Mouse (Mus musculus): ENCODE measurements around the gene Zfp1.

Zfp1 gene

GRCm38 (mm10) chr8:111714295-111714694 lies 71.1 kb downstream of the Zfp1 start:
- no peak for DNase-seq (ENCODE audit: low read depth)

GRCm38 (mm10) chr8:111715514-111715913 lies 72.3 kb downstream of the Zfp1 start:
- no peak for DNase-seq (ENCODE audit: low read depth)

GRCm38 (mm10) chr8:111716603-111717487 lies 73.6 kb downstream of the Zfp1 start:
- DNase-seq (ENCODE audit: low read depth): no peak

GRCm38 (mm10) chr8:111717488-111717792 lies 74.2 kb downstream of the Zfp1 start:
- DNase-seq (ENCODE audit: low read depth): no peak

GRCm38 (mm10) chr8:111717866-111718265 lies 74.7 kb downstream of the Zfp1 start:
- DNase-seq (ENCODE audit: low read depth): no peak

GRCm38 (mm10) chr8:111718937-111719336 lies 75.7 kb downstream of the Zfp1 start:
- no peak for DNase-seq (ENCODE audit: low read depth)

GRCm38 (mm10) chr8:111720115-111720544 lies 76.9 kb downstream of the Zfp1 start:
- peak; percentile 19 for DNase-seq (ENCODE audit: low read depth)
